Comparison of ENCODE assay signal across 8 mouse cellular contexts in the genomic region with DNA sequence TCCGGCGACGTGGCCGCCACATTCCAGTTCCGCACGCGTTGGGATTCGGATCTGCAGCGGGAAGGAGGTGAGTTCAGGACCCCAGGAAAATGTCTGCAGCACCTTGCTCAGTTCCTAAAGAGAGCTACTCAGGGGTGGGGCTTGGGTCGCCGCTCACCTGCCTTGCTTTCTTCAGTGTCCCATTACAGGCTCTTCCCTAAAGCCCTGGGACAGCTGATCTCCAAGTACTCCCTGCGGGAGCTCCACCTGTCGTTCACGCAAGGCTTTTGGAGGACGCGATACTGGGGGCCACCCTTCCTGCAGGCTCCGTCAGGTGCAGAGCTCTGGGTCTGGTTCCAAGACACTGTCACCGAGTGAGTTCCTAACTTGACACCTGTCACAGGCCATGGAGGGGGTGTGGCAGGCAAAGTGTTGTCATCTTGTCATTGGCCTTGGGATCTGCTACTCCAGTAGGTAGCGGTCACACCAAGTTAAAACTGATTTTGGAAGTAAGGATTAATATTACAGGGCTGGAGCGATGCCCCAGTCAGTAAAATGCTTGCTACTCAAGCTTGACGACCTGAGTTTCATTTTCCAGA. TPM values are rescaled to one million over a fixed set of nuclear protein-coding genes. Genes with fewer than 3 reads are reported as not detected.
DNase-seq lines count a peak whose midpoint lies in the region; ATAC-seq and TF ChIP-seq lines count a peak whose summit lies in the region.

No protein-coding gene starts in this region.

- peak overlapping the region; percentile 81 for H3K4me2 ChIP-seq in lung, postnatal 0 days (replicated peaks; ENCODE audit: low read depth, low read length)
- peak overlapping the region; percentile 91 for H3K4me2 ChIP-seq in intestine, embryonic 15.5 days (replicated peaks)
- H3K4me2 ChIP-seq in neural tube, embryonic 14.5 days (ENCODE audit: low read depth, low read length), result peak overlapping the region; percentile 87

- DNase-seq in CD4-positive, CD25-positive, alpha-beta regulatory T cell, adult 2 months (ENCODE audit: low read depth, low spot score), result peak; percentile 23
- no peak for DNase-seq in lung, postnatal 0 days (ENCODE audit: low spot score)
- no peak for DNase-seq in lung, adult 18-20 months
- DNase-seq in adrenal gland, postnatal 4 days (ENCODE audit: low spot score in 2 of 2), result no peak

- no peaks in the 10 kb centered on the region for H3K9me3 ChIP-seq in lung, postnatal 0 days (ENCODE audit: low read length)
- no peaks in the 10 kb centered on the region for H3K9me3 ChIP-seq in intestine, embryonic 15.5 days
- H3K9me3 ChIP-seq in neural tube, embryonic 14.5 days (ENCODE audit: control insufficient read depth, low read length), result no peaks in the 10 kb centered on the region

- H3K9ac ChIP-seq in lung, postnatal 0 days (replicated peaks; ENCODE audit: low read depth), result peak overlapping the region; percentile 64
- H3K9ac ChIP-seq in intestine, embryonic 15.5 days, result peak overlapping the region; percentile 61
- peak overlapping the region; percentile 67 for H3K9ac ChIP-seq in neural tube, embryonic 14.5 days (replicated peaks; ENCODE audit: low read depth, low read length)

- peak; percentile 8; the same call in 1 of the 2 replicates for TF ChIP-seq CTCF in lung, postnatal 0 days (IDR thresholded peaks at IDR 0.05)

- WGBS in lung, postnatal 0 days, result 5% methylated on average over 21 of the region's 21 CpGs
- WGBS in intestine, embryonic 15.5 days, result 5% methylated on average over 21 of the region's 21 CpGs
- 5% methylated on average over 21 of the region's 21 CpGs for WGBS in neural tube, embryonic 14.5 days

- H3K36me3 ChIP-seq in lung, postnatal 0 days (ENCODE audit: insufficient read depth, low read length), result 0 out of 2 replicates have a peak, but pooled peaks cover 5% of the 10 kb centered on the region
- peaks cover 14% of the 10 kb centered on the region; the same call in 1 of the 2 replicates for H3K36me3 ChIP-seq in intestine, embryonic 15.5 days
- H3K36me3 ChIP-seq in neural tube, embryonic 14.5 days (ENCODE audit: control insufficient read depth, insufficient read depth, low read length), result no peaks in the 10 kb centered on the region; the same call in none of the 2 replicates

- ATAC-seq in CD4-positive, CD25-positive, alpha-beta regulatory T cell, adult 4 months, result no peak
- peak; percentile 16 for ATAC-seq in lung, postnatal 0 days
- ATAC-seq in intestine, embryonic 15.5 days, result peak; percentile 59
- peak; percentile 54; the same call in 1 of the 2 replicates for ATAC-seq in neural tube, embryonic 14.5 days (ENCODE audit: low read depth)
- no peak for ATAC-seq in activated CD4-positive, CD25-positive, alpha-beta regulatory T cell, adult 4 months

- TF ChIP-seq EP300 in lung, postnatal 0 days (IDR thresholded peaks at IDR 0.05), result no peak

- no peaks in the 10 kb centered on the region for H3K27me3 ChIP-seq in lung, postnatal 0 days (replicated peaks; ENCODE audit: insufficient read depth, low read length)
- no peaks in the 10 kb centered on the region for H3K27me3 ChIP-seq in intestine, embryonic 15.5 days (replicated peaks)
- H3K27me3 ChIP-seq in neural tube, embryonic 14.5 days (ENCODE audit: control insufficient read depth, insufficient read depth, low read length), result no peaks in the 10 kb centered on the region

- peaks cover 9% of the 10 kb centered on the region; the same call in 1 of the 2 replicates for H3K4me1 ChIP-seq in lung, postnatal 0 days (ENCODE audit: insufficient read depth, low read depth, low read length)
- peaks cover 7% of the 10 kb centered on the region; the same call in 1 of the 2 replicates for H3K4me1 ChIP-seq in intestine, embryonic 15.5 days (replicated peaks)
- peaks cover 11% of the 10 kb centered on the region for H3K4me1 ChIP-seq in neural tube, embryonic 14.5 days (ENCODE audit: control insufficient read depth, insufficient read depth, low read length)

- H3K27ac ChIP-seq in lung, postnatal 0 days (ENCODE audit: low read length), result no peak overlapping the region
- H3K27ac ChIP-seq in intestine, embryonic 15.5 days, result no peak overlapping the region
- H3K27ac ChIP-seq in neural tube, embryonic 14.5 days (ENCODE audit: low read depth, low read length), result no peak overlapping the region

- peak overlapping the region; percentile 78 for H3K4me3 ChIP-seq in lung, postnatal 0 days (ENCODE audit: low read depth, low read length)
- peak overlapping the region; percentile 70 for H3K4me3 ChIP-seq in intestine, embryonic 15.5 days (replicated peaks)
- H3K4me3 ChIP-seq in neural tube, embryonic 14.5 days (ENCODE audit: low read depth, low read length), result peak overlapping the region; percentile 82

RNA-seq across cellular contexts. Expression of a gene that starts 0.5 kb away (rescaled TPM):
- 10 to 100 TPM; 17.0 to 27.0 TPM for polyA plus RNA-seq in CD4-positive, CD25-positive, alpha-beta regulatory T cell, adult 4 months (2017; shearing (Covaris generic))
- 45.5 and 54.8 TPM in 2 replicates for polyA plus RNA-seq in lung, postnatal 0 days (2015; fragmentation: Nextera tagmentation; extraction: Ambion mirVana)
- 62.7 and 65.7 TPM in 2 replicates for polyA plus RNA-seq in intestine, embryonic 15.5 days (2015; fragmentation: Nextera tagmentation; extraction: Ambion mirVana)
- polyA plus RNA-seq in neural tube, embryonic 14.5 days (2014; fragmentation: Nextera tagmentation; extraction: Ambion mirVana), result 96.6 and 118 TPM in 2 replicates
- polyA plus RNA-seq in activated CD4-positive, CD25-positive, alpha-beta regulatory T cell, adult 4 months (2017; shearing (Covaris generic)), result 10 to 100 TPM; 19.6 to 47.7 TPM
- 100 to 1,000 TPM; 133 to 134 TPM for total RNA-seq in adrenal gland, postnatal 4 days (2021)

RNA-seq across cellular contexts. Expression of a gene that starts 11.9 kb away (rescaled TPM):
- polyA plus RNA-seq in CD4-positive, CD25-positive, alpha-beta regulatory T cell, adult 4 months (2017; shearing (Covaris generic)), result 1 to 10 TPM; 3.7 to 4.5 TPM
- 39.9 and 44.6 TPM in 2 replicates for polyA plus RNA-seq in lung, postnatal 0 days (2015; fragmentation: Nextera tagmentation; extraction: Ambion mirVana)
- polyA plus RNA-seq in intestine, embryonic 15.5 days (2015; fragmentation: Nextera tagmentation; extraction: Ambion mirVana), result 4.7 and 14.8 TPM in 2 replicates
- 13.7 and 15.6 TPM in 2 replicates for polyA plus RNA-seq in neural tube, embryonic 14.5 days (2014; fragmentation: Nextera tagmentation; extraction: Ambion mirVana)
- polyA plus RNA-seq in activated CD4-positive, CD25-positive, alpha-beta regulatory T cell, adult 4 months (2017; shearing (Covaris generic)), result 1 to 10 TPM; 2.1 to 6.8 TPM
- 10 to 100 TPM; 10.9 to 17.1 TPM for total RNA-seq in adrenal gland, postnatal 4 days (2021)

RNA-seq across cellular contexts. Expression of a gene that starts 24.3 kb away (rescaled TPM):
- polyA plus RNA-seq in CD4-positive, CD25-positive, alpha-beta regulatory T cell, adult 4 months (2017; shearing (Covaris generic)), result not detected
- polyA plus RNA-seq in lung, postnatal 0 days (2015; fragmentation: Nextera tagmentation; extraction: Ambion mirVana), result not detected in 2 replicates
- polyA plus RNA-seq in intestine, embryonic 15.5 days (2015; fragmentation: Nextera tagmentation; extraction: Ambion mirVana), result not detected in 2 replicates
- polyA plus RNA-seq in neural tube, embryonic 14.5 days (2014; fragmentation: Nextera tagmentation; extraction: Ambion mirVana), result not detected in 2 replicates
- polyA plus RNA-seq in activated CD4-positive, CD25-positive, alpha-beta regulatory T cell, adult 4 months (2017; shearing (Covaris generic)), result under 1 TPM in 1 of 2 experiments, not detected in 1; 0.37 TPM
- total RNA-seq in adrenal gland, postnatal 4 days (2021), result not detected

RNA-seq across cellular contexts. Expression of a gene that starts 37.0 kb away (rescaled TPM):
- polyA plus RNA-seq in CD4-positive, CD25-positive, alpha-beta regulatory T cell, adult 4 months (2017; shearing (Covaris generic)), result not detected
- 23.5 and 32.9 TPM in 2 replicates for polyA plus RNA-seq in lung, postnatal 0 days (2015; fragmentation: Nextera tagmentation; extraction: Ambion mirVana)
- 9.4 and 18.5 TPM in 2 replicates for polyA plus RNA-seq in intestine, embryonic 15.5 days (2015; fragmentation: Nextera tagmentation; extraction: Ambion mirVana)
- polyA plus RNA-seq in neural tube, embryonic 14.5 days (2014; fragmentation: Nextera tagmentation; extraction: Ambion mirVana), result 3.0 and 3.1 TPM in 2 replicates
- polyA plus RNA-seq in activated CD4-positive, CD25-positive, alpha-beta regulatory T cell, adult 4 months (2017; shearing (Covaris generic)), result 1 to 10 TPM in 1 of 2 experiments, not detected in 1; 3.7 TPM
- total RNA-seq in adrenal gland, postnatal 4 days (2021), result 1 to 10 TPM in 1 of 2 experiments, under 1 TPM in 1; 0.48 to 3.0 TPM

RNA-seq across cellular contexts. Expression of a gene that starts 41.0 kb away (rescaled TPM):
- polyA plus RNA-seq in CD4-positive, CD25-positive, alpha-beta regulatory T cell, adult 4 months (2017; shearing (Covaris generic)), result 10 to 100 TPM in 1 of 2 experiments, 1 to 10 TPM in 1; 8.8 to 15.1 TPM
- polyA plus RNA-seq in lung, postnatal 0 days (2015; fragmentation: Nextera tagmentation; extraction: Ambion mirVana), result 63.5 and 66.2 TPM in 2 replicates
- polyA plus RNA-seq in intestine, embryonic 15.5 days (2015; fragmentation: Nextera tagmentation; extraction: Ambion mirVana), result 51.1 and 61.9 TPM in 2 replicates
- 88.9 and 96.3 TPM in 2 replicates for polyA plus RNA-seq in neural tube, embryonic 14.5 days (2014; fragmentation: Nextera tagmentation; extraction: Ambion mirVana)
- 10 to 100 TPM; 29.7 to 33.4 TPM for polyA plus RNA-seq in activated CD4-positive, CD25-positive, alpha-beta regulatory T cell, adult 4 months (2017; shearing (Covaris generic))
- total RNA-seq in adrenal gland, postnatal 4 days (2021), result 10 to 100 TPM; 34.7 to 35.0 TPM

Comparison
In these comparisons a context has a peak if more than half of its experiments do, and no peak if none do; other contexts are left out.
1. ATAC-seq: peak in lung, postnatal 0 days (single experiment), intestine, embryonic 15.5 days (single experiment) and neural tube, embryonic 14.5 days (single experiment); none in CD4-positive, CD25-positive, alpha-beta regulatory T cell, adult 4 months (single experiment) and activated CD4-positive, CD25-positive, alpha-beta regulatory T cell, adult 4 months (single experiment).
2. Peak in every context shown above with its lines, with median percentiles within 50 percentile points of each other: H3K4me2 ChIP-seq, H3K4me3 ChIP-seq and H3K9ac ChIP-seq.